Mouse (Mus musculus) heart, postnatal 0 days (tissue): ENCODE results near the gene Sirt7.

Experiments
- CTCF ChIP-seq: IDR thresholded peaks from 2 replicates; pipeline ENCODE4 v1.5.1; 2016; ENCODE audit warnings: antibody characterized with exemption, control low read depth, low read depth
- EP300 ChIP-seq: IDR thresholded peaks from 2 replicates; pipeline ENCODE4 v1.6.1; 2016; ENCODE audit warnings: antibody characterized with exemption, low read depth

GRCm38 (mm10) chr11:120574278-120574600 is 50.8 kb downstream of the Sirt7 start:
- no peak for TF ChIP-seq CTCF
- TF ChIP-seq EP300: no peak
